Mouse (Mus musculus): ENCODE data around the gene Papss1.

GRCm38 (mm10) chr3:131522243-131522642, 42.3 kb upstream of the Papss1 start:
- no peak for TF ChIP-seq CTCF (IDR thresholded peaks at IDR 0.05; ENCODE audit: low read depth)
- no peak for TF ChIP-seq EP300 (IDR thresholded peaks at IDR 0.05; ENCODE audit: low read depth)

All from liver, postnatal 0 days (tissue).